Mouse (Mus musculus) NIH3T3 (cell line): ENCODE measurements around the gene Tmed4.
"Not testable (repeated sequence)": the region's sequence is repeated elsewhere in the genome, so short reads cannot be mapped to it uniquely, and the experiment has no call there.

ENCODE experiments used
- DNase-seq: peaks from one replicate; pipeline ENCODE4 v3.0.0-alpha.2; 2012; ENCODE audit warnings: low read depth

Tmed4 gene

DNA sequence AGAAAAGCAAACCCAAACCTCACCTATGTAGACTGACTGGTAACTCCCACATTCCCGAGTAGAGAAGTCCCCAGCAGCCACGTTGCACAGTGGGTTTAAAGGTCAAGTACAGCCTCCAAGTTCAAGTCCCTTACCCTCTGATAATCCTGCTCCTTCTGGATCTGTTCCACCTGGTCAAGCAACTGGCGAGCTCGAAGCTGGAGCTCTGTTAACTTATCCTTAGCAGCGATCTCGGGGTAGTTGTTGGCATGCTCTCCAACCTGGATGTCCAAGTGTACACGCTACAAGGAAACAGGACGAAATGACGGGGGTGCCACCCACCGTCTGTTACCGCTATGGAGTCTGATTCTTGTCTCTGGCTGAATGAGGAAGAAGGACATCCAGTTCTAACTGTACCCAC is 1.1 kb downstream of the Tmed4 start:
- DNase-seq = no peak

- peak; percentile 98 for DNase-seq
These were observed 7.1 kb downstream of the Tmed4 start, which contains the start of gene Ddx56 for GRCm38 (mm10) chr11:6267320-6268254. Gene Ddx56 (minus strand): TSS chr11:6267772.

DNA sequence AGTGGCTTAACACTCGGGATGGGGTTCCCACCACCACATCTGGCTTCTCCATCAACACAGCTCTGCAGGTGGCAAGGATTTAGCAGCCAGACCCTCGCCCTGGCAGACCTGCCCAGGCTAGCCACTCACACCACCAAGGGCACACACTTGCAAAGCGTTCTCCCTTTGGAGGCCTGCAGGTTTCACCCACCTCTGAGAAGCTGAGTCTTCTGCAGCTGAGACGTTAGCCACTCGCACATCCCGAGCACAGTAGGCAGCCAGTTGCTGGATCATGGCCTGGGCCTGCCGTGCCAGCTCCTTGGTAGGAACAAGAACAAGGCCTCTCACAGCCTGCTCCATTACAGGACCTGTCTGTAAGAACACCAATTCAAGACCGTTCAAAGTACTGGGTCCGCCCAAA is 8.0 kb downstream of the Tmed4 start:
- no peak for DNase-seq

DNA sequence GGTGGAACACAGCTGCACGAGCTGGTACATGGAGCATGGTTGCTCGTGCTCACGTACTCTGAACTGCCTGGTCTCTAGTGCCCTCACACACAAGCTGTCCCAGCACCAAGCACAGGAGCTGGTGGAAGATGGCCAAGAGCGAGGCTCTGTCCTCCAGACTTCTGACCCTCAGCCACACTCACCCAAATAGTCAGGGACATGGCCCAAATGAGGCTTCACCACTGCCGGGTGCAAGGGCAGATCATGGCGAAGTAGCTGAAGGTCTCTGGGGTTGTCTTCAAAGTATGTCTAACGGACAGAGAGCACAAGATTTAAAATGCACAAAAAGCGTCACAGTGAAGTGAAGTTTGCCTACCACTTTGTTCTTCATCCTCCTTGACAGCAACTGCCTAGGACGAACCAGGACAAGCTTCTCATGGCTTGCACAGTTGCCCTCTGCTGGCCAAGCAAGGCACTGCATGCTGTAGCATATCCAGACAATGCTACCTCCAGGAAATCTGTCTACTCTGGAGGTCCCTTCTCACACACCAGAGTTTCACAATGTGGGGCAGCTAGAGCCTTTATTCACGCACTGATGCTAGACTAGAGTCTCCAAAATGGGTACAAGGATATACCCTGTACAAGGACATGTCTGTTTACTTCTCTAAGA is 13.1 kb downstream of the Tmed4 start:
- peak; percentile 88 for DNase-seq

GRCm38 (mm10) chr11:6259413-6259812 is 15.3 kb downstream of the Tmed4 start:
- DNase-seq = no peak

DNA sequence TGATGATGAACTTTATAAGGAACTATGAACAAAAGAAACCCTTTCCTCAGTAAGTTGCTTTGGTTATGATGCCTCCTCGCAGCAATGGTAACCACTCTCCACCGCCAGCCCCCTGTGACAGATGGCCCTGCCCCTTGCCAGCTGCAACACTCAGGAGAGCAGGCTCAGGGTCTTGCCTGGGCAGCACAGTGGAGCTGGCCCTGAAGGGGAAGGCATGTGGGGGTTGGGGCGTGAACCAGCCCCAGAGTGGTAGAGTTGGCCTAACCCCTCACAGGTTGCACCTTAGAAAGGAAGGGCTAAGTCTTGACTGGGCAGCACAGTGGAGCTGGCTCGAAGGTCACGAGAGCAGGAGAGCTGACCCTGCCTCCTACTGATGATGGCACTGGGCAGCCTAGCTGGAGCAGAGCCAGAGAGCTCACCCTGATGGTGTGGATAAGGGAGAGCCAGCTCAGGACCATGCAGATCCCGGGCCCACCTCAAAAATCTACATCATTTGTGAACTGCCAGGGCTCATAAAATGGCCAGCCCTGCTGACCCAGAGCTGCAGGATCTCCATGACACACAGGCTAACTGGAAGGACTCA is 18.1 kb downstream of the Tmed4 start:
- no peak for DNase-seq

- DNase-seq = not testable (repeated sequence)
These were observed 20.1 kb downstream of the Tmed4 start for GRCm38 (mm10) chr11:6254602-6255001.

DNA sequence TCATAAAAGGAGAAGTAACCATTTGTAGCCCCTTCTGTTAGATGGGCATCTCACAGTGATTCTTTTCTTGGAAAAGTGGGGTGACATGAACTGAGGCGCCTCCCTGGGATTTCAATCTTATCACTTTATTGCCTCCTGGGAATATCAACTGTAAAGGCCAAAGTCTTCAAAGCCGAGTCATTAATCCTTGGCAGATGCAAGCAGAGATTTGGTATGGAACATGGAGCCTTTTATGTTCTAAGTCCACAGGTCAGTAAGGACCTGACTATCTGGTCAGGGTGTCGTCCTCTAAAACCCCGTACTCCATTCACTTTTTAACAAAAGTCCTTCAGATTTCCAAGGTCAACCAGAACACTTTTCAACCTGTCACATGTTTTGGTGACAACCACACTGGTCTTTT is 21.8 kb downstream of the Tmed4 start:
- DNase-seq = no peak

DNA sequence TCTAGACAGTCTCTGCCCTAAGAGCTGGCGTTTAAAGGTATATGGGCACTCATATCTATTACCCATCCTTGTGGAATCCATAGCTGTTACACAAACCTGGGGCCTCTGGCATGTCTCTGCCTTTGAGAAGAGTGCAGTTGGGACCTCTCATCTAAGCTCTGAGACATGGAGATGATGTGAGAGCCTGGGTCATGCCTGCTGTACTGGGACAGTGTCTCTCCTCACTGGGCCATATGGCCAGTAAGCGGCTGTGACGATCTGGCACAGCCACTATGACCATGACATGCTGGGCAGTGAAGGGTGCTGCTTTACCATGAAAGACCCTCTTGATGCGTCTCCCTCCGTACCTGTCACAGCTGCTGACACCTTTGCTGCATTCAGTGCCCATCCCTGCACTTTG is 22.4 kb downstream of the Tmed4 start:
- no peak for DNase-seq

GRCm38 (mm10) chr11:6244707-6245106 is 30.0 kb downstream of the Tmed4 start:
- DNase-seq = no peak

GRCm38 (mm10) chr11:6233025-6233424 is 41.6 kb downstream of the Tmed4 start:
- no peak for DNase-seq

DNA sequence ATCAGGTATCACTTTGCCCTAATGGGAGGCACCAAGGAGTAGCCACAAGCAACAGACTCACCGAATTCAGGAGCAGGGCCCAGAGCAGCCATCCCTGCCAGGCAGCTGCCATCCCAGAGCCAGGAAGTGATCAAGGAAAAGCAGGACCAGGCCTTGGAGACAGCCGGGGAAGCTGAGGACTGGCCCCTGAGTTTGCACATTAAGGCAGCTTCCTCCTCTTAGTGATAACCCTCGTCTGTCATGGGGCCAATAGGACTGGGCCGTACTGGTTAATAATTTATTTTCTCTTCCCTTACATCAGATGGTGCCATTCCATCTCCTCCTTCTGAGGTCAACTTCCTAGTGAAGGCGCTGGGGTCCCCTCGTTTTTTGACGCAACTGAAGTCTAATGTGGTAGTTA is 44.7 kb downstream of the Tmed4 start, which contains the start of gene Npc1l1:
Npc1l1 (minus strand) TSS at position 132 of the 400 bp plus-strand sequence.
- DNase-seq = no peak

GRCm38 (mm10) chr11:6224541-6225229 is 50.0 kb downstream of the Tmed4 start:
- no peak for DNase-seq

DNA sequence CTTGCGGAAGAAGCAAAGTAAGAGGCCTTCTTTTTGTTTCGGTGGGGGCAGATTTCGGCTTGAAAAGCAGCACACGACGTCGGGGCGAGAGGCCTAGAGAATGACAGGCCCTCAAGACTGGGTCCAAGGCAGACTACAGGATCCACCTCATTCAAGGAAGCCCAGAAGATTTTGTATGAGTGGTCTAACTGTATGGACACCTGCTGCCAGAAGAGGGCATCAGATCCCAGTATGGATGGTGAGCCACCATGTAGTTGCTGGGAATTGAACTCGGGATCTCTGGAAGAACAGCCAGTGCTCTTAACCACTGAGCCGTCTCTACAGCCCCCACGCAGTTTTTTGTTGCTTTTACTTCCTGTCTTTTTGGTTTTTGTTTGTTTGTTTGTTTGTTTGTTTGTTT is 52.5 kb downstream of the Tmed4 start:
- DNase-seq = no peak
